Mouse (Mus musculus) limb, embryonic 10.5 days (tissue): ENCODE measurements around the gene Polr1e. TPM values are rescaled to one million over a fixed set of nuclear protein-coding genes. Genes with fewer than 3 reads are reported as not detected.
"Not testable (repeated sequence)": the region's sequence is repeated elsewhere in the genome, so short reads cannot be mapped to it uniquely, and the experiment has no call there.

Experiments
- DNase-seq: peaks from one replicate; pipeline ENCODE4 v3.0.0-alpha.2; 2017; ENCODE audit warnings: low spot score
- H3K27ac ChIP-seq: fragments of 300-500 bp; sonication (generic); 2 replicates; pipeline ENCODE4 v1.5.1; 2016; ENCODE audit warnings: mild to moderate bottlenecking
- H3K27me3 ChIP-seq: fragments of 300-500 bp; sonication (generic); 2 replicates; pipeline ENCODE4 v1.6.1; 2016; ENCODE audit warnings: low read depth, mild to moderate bottlenecking; ENCODE audit not compliant: poor library complexity, severe bottlenecking
- H3K36me3 ChIP-seq: fragments of 300-500 bp; sonication (generic); 2 replicates; pipeline ENCODE4 v1.6.1; 2016; ENCODE audit warnings: mild to moderate bottlenecking, moderate library complexity
- H3K4me1 ChIP-seq: fragments of 300-500 bp; sonication (generic); 2 replicates; pipeline ENCODE4 v1.6.1; 2016
- H3K4me3 ChIP-seq: fragments of 300-500 bp; sonication (generic); 2 replicates; pipeline ENCODE4 v1.5.1; 2016; ENCODE audit warnings: mild to moderate bottlenecking, moderate library complexity
- H3K9me3 ChIP-seq: fragments of 300-500 bp; sonication (generic); replicated peaks from 2 replicates; pipeline ENCODE4 v1.6.1; 2016; ENCODE audit warnings: mild to moderate bottlenecking
- WGBS: fragments of 180-500 bp; shearing (Covaris S2); methylation state at CpG from one replicate; pipeline ENCODE4 v1.1.7; 2016; 5-methylcytosine and 5-hydroxymethylcytosine counted together
- polyA plus RNA-seq: library from polyadenylated mRNA; unstranded; fragments of >200 nt; fragmentation: Nextera tagmentation; extraction: Ambion mirVana; gene quantifications from 2 replicates; pipeline ENCODE4 v1.2.1, GENCODE M21; 2016

Polr1e gene
- polyA plus RNA-seq, 1 experiment from 2014 or later, result 60.8 TPM

- not testable (repeated sequence) for H3K27ac ChIP-seq, H3K4me1 ChIP-seq, DNase-seq, H3K4me3 ChIP-seq, H3K27me3 ChIP-seq, H3K9me3 ChIP-seq
- peaks cover 66% of the 10 kb centered on the region for H3K36me3 ChIP-seq
- 92% methylated on average over 7 of the region's 7 CpGs for WGBS
Measured at GRCm38 (mm10) chr4:45039546-45039945, 21.2 kb downstream of the Polr1e start.

GRCm38 (mm10) chr4:45040795-45041194 lies 22.4 kb downstream of the Polr1e start:
- Histone ChIP-seq H3K27me3 (no peaks in the 10 kb centered on the region), H3K36me3 (peaks cover 66% of the 10 kb centered on the region), H3K9me3 (no peaks in the 10 kb centered on the region), H3K4me3 (no peak overlapping the region), H3K27ac (no peak overlapping the region), H3K4me1 (no peaks in the 10 kb centered on the region)
- WGBS, result 86% methylated on average over 7 of the region's 7 CpGs
- DNase-seq, result no peak

- peaks cover 63% of the 10 kb centered on the region for H3K36me3 ChIP-seq
- H3K4me3 ChIP-seq, result no peak overlapping the region
- no peaks in the 10 kb centered on the region for H3K4me1 ChIP-seq
- DNase-seq, result no peak
- H3K9me3 ChIP-seq, result no peaks in the 10 kb centered on the region
- 91% methylated on average over 5 of the region's 5 CpGs for WGBS
- H3K27ac ChIP-seq, result no peak overlapping the region
- H3K27me3 ChIP-seq, result no peaks in the 10 kb centered on the region
Measured at GRCm38 (mm10) chr4:45046679-45047078, 28.3 kb downstream of the Polr1e start.

GRCm38 (mm10) chr4:45047286-45047887 lies 29.0 kb downstream of the Polr1e start:
- Histone ChIP-seq H3K27me3 (no peaks in the 10 kb centered on the region), H3K36me3 (peaks cover 59% of the 10 kb centered on the region), H3K9me3 (no peaks in the 10 kb centered on the region), H3K27ac (no peak overlapping the region), H3K4me3 (no peak overlapping the region), H3K4me1 (no peaks in the 10 kb centered on the region)
- no peak for DNase-seq
- 87% methylated on average over 9 of the region's 9 CpGs for WGBS

GRCm38 (mm10) chr4:45047956-45048355 lies 29.6 kb downstream of the Polr1e start:
- DNase-seq, result no peak
- H3K4me1 ChIP-seq, result no peaks in the 10 kb centered on the region
- 79% methylated on average over 9 of the region's 9 CpGs for WGBS
- H3K27ac ChIP-seq, result no peak overlapping the region
- H3K27me3 ChIP-seq, result no peaks in the 10 kb centered on the region
- H3K36me3 ChIP-seq, result peaks cover 59% of the 10 kb centered on the region
- H3K9me3 ChIP-seq, result no peaks in the 10 kb centered on the region
- no peak overlapping the region for H3K4me3 ChIP-seq

GRCm38 (mm10) chr4:45054862-45055261 lies 36.5 kb downstream of the Polr1e start:
- no peak overlapping the region for H3K27ac ChIP-seq
- H3K4me1 ChIP-seq, result no peaks in the 10 kb centered on the region
- DNase-seq, result no peak
- peaks cover 35% of the 10 kb centered on the region for H3K36me3 ChIP-seq
- 59% methylated on average over 3 of the region's 3 CpGs for WGBS
- no peak overlapping the region for H3K4me3 ChIP-seq
- H3K27me3 ChIP-seq, result no peaks in the 10 kb centered on the region
- H3K9me3 ChIP-seq, result no peaks in the 10 kb centered on the region

- no peak for DNase-seq
- H3K27me3 ChIP-seq, result no peaks in the 10 kb centered on the region
- H3K27ac ChIP-seq, result no peak overlapping the region
- WGBS, result 88% methylated on average over 8 of the region's 8 CpGs
- no peaks in the 10 kb centered on the region for H3K9me3 ChIP-seq
- H3K4me3 ChIP-seq, result no peak overlapping the region
- H3K4me1 ChIP-seq, result no peaks in the 10 kb centered on the region
- peaks cover 37% of the 10 kb centered on the region for H3K36me3 ChIP-seq
Measured at GRCm38 (mm10) chr4:45055451-45055850, 37.1 kb downstream of the Polr1e start.

- H3K4me1 ChIP-seq, H3K27me3 ChIP-seq, DNase-seq, H3K9me3 ChIP-seq, H3K27ac ChIP-seq, H3K4me3 ChIP-seq: not testable (repeated sequence)
- H3K36me3 ChIP-seq, result peaks cover 34% of the 10 kb centered on the region
- WGBS, result 86% methylated on average over 1 of the region's 1 CpGs
Measured at GRCm38 (mm10) chr4:45063836-45064235, 45.5 kb downstream of the Polr1e start.

GRCm38 (mm10) chr4:45064577-45064976 lies 46.2 kb downstream of the Polr1e start:
- Histone ChIP-seq H3K4me3 (no peak overlapping the region), H3K27ac (no peak overlapping the region), H3K9me3 (no peaks in the 10 kb centered on the region), H3K27me3 (no peaks in the 10 kb centered on the region), H3K4me1 (no peaks in the 10 kb centered on the region; the same call in 1 of the 2 replicates), H3K36me3 (peaks cover 27% of the 10 kb centered on the region)
- DNase-seq, result no peak
- WGBS, result 78% methylated on average over 2 of the region's 2 CpGs

GRCm38 (mm10) chr4:45066036-45066730 lies 47.8 kb downstream of the Polr1e start:
- H3K4me1 ChIP-seq, result no peaks in the 10 kb centered on the region; the same call in 1 of the 2 replicates
- no peak for DNase-seq
- 45% methylated on average over 2 of the region's 2 CpGs for WGBS
- no peak overlapping the region for H3K4me3 ChIP-seq
- peaks cover 11% of the 10 kb centered on the region for H3K36me3 ChIP-seq
- no peaks in the 10 kb centered on the region for H3K9me3 ChIP-seq
- H3K27me3 ChIP-seq, result no peaks in the 10 kb centered on the region
- H3K27ac ChIP-seq, result no peak overlapping the region

GRCm38 (mm10) chr4:45067742-45068141 lies 49.4 kb downstream of the Polr1e start:
- H3K27me3 ChIP-seq, result no peaks in the 10 kb centered on the region
- no peaks in the 10 kb centered on the region for H3K9me3 ChIP-seq
- WGBS, result 94% methylated on average over 4 of the region's 4 CpGs
- H3K27ac ChIP-seq, result no peak overlapping the region
- no peaks in the 10 kb centered on the region for H3K36me3 ChIP-seq
- H3K4me3 ChIP-seq, result no peak overlapping the region
- no peak for DNase-seq
- H3K4me1 ChIP-seq, result no peaks in the 10 kb centered on the region; the same call in 1 of the 2 replicates

- Histone ChIP-seq H3K9me3 (no peaks in the 10 kb centered on the region), H3K36me3 (no peaks in the 10 kb centered on the region), H3K4me1 (peaks cover 3% of the 10 kb centered on the region; the same call in 1 of the 2 replicates), H3K4me3 (no peak overlapping the region), H3K27me3 (no peaks in the 10 kb centered on the region), H3K27ac (no peak overlapping the region)
- WGBS, result 76% methylated on average over 15 of the region's 15 CpGs
- DNase-seq, result no peak
Measured at GRCm38 (mm10) chr4:45072261-45072973, 54.0 kb downstream of the Polr1e start.

GRCm38 (mm10) chr4:45073544-45073943 lies 55.2 kb downstream of the Polr1e start:
- H3K27me3 ChIP-seq, result no peaks in the 10 kb centered on the region
- DNase-seq, result no peak
- no peak overlapping the region for H3K4me3 ChIP-seq
- H3K9me3 ChIP-seq, result no peaks in the 10 kb centered on the region
- 66% methylated on average over 6 of the region's 6 CpGs for WGBS
- H3K4me1 ChIP-seq, result peaks cover 3% of the 10 kb centered on the region; the same call in 1 of the 2 replicates
- peaks cover 4% of the 10 kb centered on the region for H3K36me3 ChIP-seq
- H3K27ac ChIP-seq, result no peak overlapping the region
